Mouse (Mus musculus) myocyte (in vitro differentiated cells): ENCODE results near the gene Ndufa4l2. TPM values are rescaled to one million over a fixed set of nuclear protein-coding genes. Genes with fewer than 3 reads are reported as not detected.
A peak's percentile ranks its signal among the peaks of the same experiment; 100 is the strongest.

Source experiments
- H3K27me3 ChIP-seq: one replicate; pipeline ENCODE4 v1.6.1; 2011; ENCODE audit not compliant: control insufficient read depth, insufficient read depth, insufficient read length
- H3K36me3 ChIP-seq: one replicate; pipeline ENCODE4 v1.6.1; 2011; ENCODE audit not compliant: control insufficient read depth, insufficient read depth
- H3K4me2 ChIP-seq: one replicate; pipeline ENCODE4 v1.6.1; 2011; ENCODE audit warnings: low read depth, control low read depth
- H3K4me3 ChIP-seq: one replicate; pipeline ENCODE4 v1.5.1; 2011; ENCODE audit warnings: mild to moderate bottlenecking, control low read depth, moderate library complexity
- H3K79me2 ChIP-seq: one replicate; pipeline ENCODE4 v1.6.1; 2011; ENCODE audit not compliant: control insufficient read depth, insufficient read depth
- H3ac ChIP-seq: one replicate; pipeline ENCODE4 v1.6.1; 2011; ENCODE audit not compliant: control insufficient read depth, insufficient read length
- CEBPB ChIP-seq: IDR thresholded peaks from 2 replicates; pipeline ENCODE4 v1.6.1; 2011; ENCODE audit warnings: mild to moderate bottlenecking, moderate library complexity; ENCODE audit not compliant: poor library complexity, insufficient read depth, severe bottlenecking
- E2F4 ChIP-seq: IDR thresholded peaks from one replicate; pipeline ENCODE4 v1.6.1; 2011; ENCODE audit warnings: mild to moderate bottlenecking, control low read depth, moderate library complexity; ENCODE audit not compliant: insufficient read depth
- MAX ChIP-seq: IDR thresholded peaks from one replicate; pipeline ENCODE4 v1.6.1; 2011; ENCODE audit warnings: low read depth, mild to moderate bottlenecking, control low read depth
- MYOD1 ChIP-seq, 3 experiments: IDR thresholded peaks; one replicate each; pipeline ENCODE4 v1.6.1; 2011; ENCODE audit warnings: control low read depth in 2 of 3, low read depth in 2 of 3, mild to moderate bottlenecking in 2 of 3, moderate library complexity in 1 of 3; ENCODE audit not compliant: insufficient read length in 2 of 3, control insufficient read depth in 1 of 3
- MYOG ChIP-seq, 3 experiments: IDR thresholded peaks; one replicate each; pipeline ENCODE4 v1.6.1; 2011; ENCODE audit warnings: control low read depth in 2 of 3, low read depth in 2 of 3, mild to moderate bottlenecking in 2 of 3; ENCODE audit not compliant: insufficient read length in 2 of 3, control insufficient read depth in 1 of 3, insufficient read depth in 1 of 3
- POLR2A ChIP-seq: IDR thresholded peaks from one replicate; pipeline ENCODE4 v1.6.1; 2011; ENCODE audit warnings: low read depth, mild to moderate bottlenecking, control low read depth, moderate library complexity; ENCODE audit not compliant: insufficient read length
- POLR2AphosphoS2 ChIP-seq: IDR thresholded peaks from one replicate; pipeline ENCODE4 v1.6.1; 2011; ENCODE audit warnings: low read depth, control low read depth; ENCODE audit not compliant: insufficient read length
- REST ChIP-seq: IDR thresholded peaks from one replicate; pipeline ENCODE4 v1.6.1; 2011; ENCODE audit warnings: mild to moderate bottlenecking, control low read depth, moderate library complexity; ENCODE audit not compliant: insufficient read depth, insufficient read length
- SRF ChIP-seq: IDR thresholded peaks from one replicate; pipeline ENCODE4 v1.6.1; 2011; ENCODE audit warnings: low read depth; ENCODE audit not compliant: control insufficient read depth, insufficient read length
- TCF12 ChIP-seq: IDR thresholded peaks from one replicate; pipeline ENCODE4 v1.6.1; 2011; ENCODE audit warnings: mild to moderate bottlenecking, control low read depth; ENCODE audit not compliant: poor library complexity, insufficient read depth, severe bottlenecking
- TCF3 ChIP-seq: IDR thresholded peaks from one replicate; pipeline ENCODE4 v1.6.1; 2011; ENCODE audit warnings: low read depth, control low read depth; ENCODE audit not compliant: insufficient read length
- USF1 ChIP-seq: IDR thresholded peaks from one replicate; pipeline ENCODE4 v1.6.1; 2011; ENCODE audit warnings: low read depth, mild to moderate bottlenecking, control low read depth, moderate library complexity
- polyA plus RNA-seq: library from polyadenylated mRNA; unstranded; fragments of >200 nt; fragmentation: generic; extraction: Trizol; gene quantifications from one replicate; pipeline ENCODE4 v1.2.1, GENCODE M21; 2012; ENCODE audit warnings: missing spikeins

Ndufa4l2 gene
- polyA plus RNA-seq, 1 experiment, result 2.9 TPM

- H3K79me2 ChIP-seq, result no peaks in the 10 kb centered on the region
- no peak overlapping the region for H3K4me2 ChIP-seq
- TF ChIP-seq POLR2AphosphoS2 (peak; percentile 16), CEBPB (no peak)
- H3K4me3 ChIP-seq, result no peak overlapping the region
- no peak overlapping the region for H3ac ChIP-seq
- peaks cover 4% of the 10 kb centered on the region for H3K36me3 ChIP-seq
- peaks cover 19% of the 10 kb centered on the region for H3K27me3 ChIP-seq
Observed at GRCm38 (mm10) chr10:127536586-127537314, 22.0 kb downstream of the Ndufa4l2 start.

DNA sequence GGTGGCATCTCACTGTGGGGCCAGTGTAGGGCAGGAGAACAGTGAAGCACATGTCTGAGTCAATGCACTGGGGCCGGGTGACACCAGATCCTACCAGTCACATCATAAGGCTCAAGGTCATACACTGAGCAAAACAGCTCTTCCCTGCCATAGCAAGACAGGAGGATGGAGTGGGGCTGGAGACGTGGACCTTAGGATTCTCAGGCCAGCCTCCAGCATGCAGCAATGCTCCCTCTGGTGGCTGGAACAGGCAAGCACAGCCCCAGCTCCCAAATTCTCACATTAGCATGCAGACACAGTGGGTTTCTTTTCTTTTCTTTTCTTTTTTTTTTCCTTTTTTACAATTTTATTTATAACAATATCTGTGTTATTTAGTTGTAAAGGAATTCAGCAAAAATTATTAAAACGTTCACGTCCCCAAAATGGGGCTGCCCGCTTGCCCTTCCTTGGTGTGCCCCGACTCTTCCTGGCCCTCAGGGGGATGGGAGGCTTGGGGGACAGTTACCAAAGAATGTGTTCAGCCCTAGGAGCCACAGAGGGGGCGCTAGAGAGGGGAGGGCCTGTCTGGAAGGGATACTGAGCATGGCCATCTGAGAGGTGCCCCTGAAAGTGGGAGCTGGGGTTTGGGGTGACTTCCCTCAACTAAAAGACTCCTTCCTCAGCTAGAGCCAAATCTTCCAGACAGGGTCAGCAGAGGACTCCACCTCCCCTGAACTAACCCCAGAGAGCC is 23.3 kb downstream of the Ndufa4l2 start:
- no peaks in the 10 kb centered on the region for H3K79me2 ChIP-seq
- peaks cover 4% of the 10 kb centered on the region for H3K36me3 ChIP-seq
- H3K4me2 ChIP-seq, result no peak overlapping the region
- H3ac ChIP-seq, result no peak overlapping the region
- TF ChIP-seq USF1, result no peak
- TF ChIP-seq SRF, result no peak
- TF ChIP-seq TCF3, result no peak
- peak; percentile 72 for TF ChIP-seq POLR2AphosphoS2
- TF ChIP-seq CEBPB, result no peak
- peaks cover 8% of the 10 kb centered on the region for H3K27me3 ChIP-seq
- no peak overlapping the region for H3K4me3 ChIP-seq

DNA sequence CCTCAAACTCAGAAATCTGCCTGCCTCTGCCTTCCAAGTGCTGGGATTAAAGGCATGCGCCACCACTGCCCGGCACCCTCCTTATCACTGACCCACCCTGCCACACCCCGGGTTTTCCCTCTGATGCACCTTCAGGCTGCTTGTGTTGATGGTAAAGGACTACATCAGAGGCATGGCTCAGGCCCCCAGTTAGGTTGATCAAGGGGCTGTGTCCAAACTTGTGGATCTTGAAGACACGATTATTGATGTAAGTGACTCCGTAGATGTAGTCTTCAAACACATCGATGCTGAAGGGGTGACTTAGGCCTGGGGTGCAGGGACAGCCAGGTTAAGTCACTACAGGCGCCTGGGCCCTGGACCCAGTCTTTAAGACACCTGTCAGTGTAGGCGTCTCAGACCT is 26.7 kb downstream of the Ndufa4l2 start:
- Histone ChIP-seq H3K27me3 (no peaks in the 10 kb centered on the region), H3K4me2 (no peak overlapping the region), H3K4me3 (no peak overlapping the region), H3K79me2 (no peaks in the 10 kb centered on the region), H3ac (no peak overlapping the region), H3K36me3 (peaks cover 17% of the 10 kb centered on the region)
- TF ChIP-seq REST (no peak), E2F4 (no peak), POLR2AphosphoS2 (no peak), POLR2A (no peak), TCF12 (no peak), CEBPB (no peak), USF1 (no peak), MYOG (IDR thresholded peaks at IDR 0.05; ENCODE audit: control insufficient read depth in 1 of 3, insufficient read depth in 1 of 3, insufficient read length in 2 of 3, low read depth in 2 of 3) (no peak), MYOD1 (IDR thresholded peaks at IDR 0.05; ENCODE audit: control insufficient read depth in 1 of 3, insufficient read length in 2 of 3, low read depth in 2 of 3) (no peak), SRF (no peak), MAX (no peak)

GRCm38 (mm10) chr10:127542084-127542483 is 27.3 kb downstream of the Ndufa4l2 start:
- peaks cover 17% of the 10 kb centered on the region for H3K36me3 ChIP-seq
- no peaks in the 10 kb centered on the region for H3K79me2 ChIP-seq
- H3K27me3 ChIP-seq, result no peaks in the 10 kb centered on the region
- no peak overlapping the region for H3K4me2 ChIP-seq
- TF ChIP-seq MAX (no peak), POLR2AphosphoS2 (peak; percentile 6), MYOD1 (IDR thresholded peaks at IDR 0.05; ENCODE audit: control insufficient read depth in 1 of 3, insufficient read length in 2 of 3, low read depth in 2 of 3) (no peak), MYOG (IDR thresholded peaks at IDR 0.05; ENCODE audit: control insufficient read depth in 1 of 3, insufficient read depth in 1 of 3, insufficient read length in 2 of 3, low read depth in 2 of 3) (no peak)
- no peak overlapping the region for H3K4me3 ChIP-seq
- no peak overlapping the region for H3ac ChIP-seq

GRCm38 (mm10) chr10:127542720-127543119 is 28.0 kb downstream of the Ndufa4l2 start:
- H3K4me3 ChIP-seq, result no peak overlapping the region
- no peak overlapping the region for H3K4me2 ChIP-seq
- peaks cover 21% of the 10 kb centered on the region for H3K36me3 ChIP-seq
- TF ChIP-seq E2F4 (no peak), USF1 (no peak), MYOG (IDR thresholded peaks at IDR 0.05; ENCODE audit: control insufficient read depth in 1 of 3, insufficient read depth in 1 of 3, insufficient read length in 2 of 3, low read depth in 2 of 3) (no peak), SRF (no peak), CEBPB (no peak), MAX (no peak), TCF12 (no peak), POLR2AphosphoS2 (no peak), POLR2A (no peak), MYOD1 (IDR thresholded peaks at IDR 0.05; ENCODE audit: control insufficient read depth in 1 of 3, insufficient read length in 2 of 3, low read depth in 2 of 3) (no peak), REST (no peak), TCF3 (no peak)
- H3K79me2 ChIP-seq, result no peaks in the 10 kb centered on the region
- no peak overlapping the region for H3ac ChIP-seq
- no peaks in the 10 kb centered on the region for H3K27me3 ChIP-seq
